ENCODE assay signal across 21 mouse cellular contexts in the genomic region with DNA sequence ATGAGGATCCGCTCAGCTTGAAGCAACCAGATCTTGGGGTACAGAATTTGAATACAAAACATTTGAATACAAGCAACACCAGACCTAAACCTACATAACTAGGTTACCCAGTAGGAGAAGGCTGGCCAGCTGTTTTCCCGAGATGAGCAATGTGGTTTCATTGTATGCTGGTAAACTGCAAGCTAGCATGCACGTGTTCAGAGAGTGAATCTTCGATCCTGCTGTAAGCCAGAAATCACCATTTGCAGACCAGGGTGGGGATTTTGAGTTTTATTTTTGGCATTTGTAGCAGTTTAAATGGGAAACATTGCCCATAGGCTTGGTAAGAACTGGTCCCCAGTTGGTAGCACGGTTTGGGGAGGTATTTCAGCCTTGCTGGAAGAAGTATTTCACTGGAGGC.
"Had no signal": no experiment of that assay in that cellular context is flagged by ENCODE, and none has a peak within 500 bp of the region (broad histone marks: within the 10 kb centered on the region; RNA-seq: fewer than 3 reads in every experiment).

No protein-coding gene starts in this region.

- H3K9me3 ChIP-seq: intestine, embryonic 15.5 days; limb, embryonic 10.5 days had no signal

- H3K27me3 ChIP-seq: heart, embryonic 12.5 days; hindbrain, embryonic 12.5 days; intestine, embryonic 15.5 days; limb, embryonic 12.5 days had no signal

- H3K4me3 ChIP-seq: heart, adult 2 months; heart, embryonic 12.5 days; hindbrain, embryonic 10.5 days; hindbrain, embryonic 12.5 days; intestine, embryonic 15.5 days; layer of hippocampus, adult 2 months; left cerebral cortex, adult 2 months; limb, embryonic 10.5 days; limb, embryonic 12.5 days had no signal

- H3K4me1 ChIP-seq: intestine, embryonic 15.5 days had no signal

- DNase-seq: gastrocnemius, postnatal 14 days; gastrocnemius, postnatal 36 days; heart, adult 11 months; heart, adult 2 months; heart, postnatal 10 days; heart, postnatal 4 days; kidney, adult 18-20 months; kidney, adult 8-10 months; kidney, postnatal 10 days; kidney, postnatal 25 days; kidney, postnatal 4 days; liver had no signal

- H3K27ac ChIP-seq: heart, adult 2 months; hindbrain, embryonic 10.5 days; hindbrain, embryonic 12.5 days; hindbrain, embryonic 14.5 days; intestine, embryonic 15.5 days; layer of hippocampus, adult 2 months; left cerebral cortex, adult 2 months; limb, embryonic 10.5 days; limb, embryonic 12.5 days had no signal

- H3K36me3 ChIP-seq: heart, embryonic 12.5 days; hindbrain, embryonic 10.5 days; hindbrain, embryonic 12.5 days; intestine, embryonic 15.5 days; limb, embryonic 10.5 days; limb, embryonic 12.5 days had no signal
